22 mouse cellular contexts compared by ENCODE assay signal in genomic region chr5:147783476-147783875, GRCm38 (mm10). TPM values are rescaled to one million over a fixed set of nuclear protein-coding genes. Genes with fewer than 3 reads are reported as not detected.
DNase-seq lines count a peak whose midpoint lies in the region; ATAC-seq lines count a peak whose summit lies in the region.
"Had no signal": no experiment of that assay in that cellular context is flagged by ENCODE, and none has a peak within 500 bp of the region (broad histone marks: within the 10 kb centered on the region; RNA-seq: fewer than 3 reads in every experiment).

No protein-coding gene starts in this region.

- no peak overlapping the region for H3K4me2 ChIP-seq in heart, embryonic 11.5 days

- H3K4me3 ChIP-seq in heart, embryonic 10.5 days: no peak overlapping the region
- H3K4me3 ChIP-seq in heart, embryonic 11.5 days (ENCODE audit: low read depth, low read length): no peak overlapping the region

- peaks cover 18% of the 10 kb centered on the region for H3K4me1 ChIP-seq in heart, embryonic 10.5 days
- peaks cover 11% of the 10 kb centered on the region for H3K4me1 ChIP-seq in heart, embryonic 11.5 days (ENCODE audit: control insufficient read depth, insufficient read depth, low read length)

- ATAC-seq in heart, embryonic 11.5 days (replicated peaks; ENCODE audit: insufficient number of reproducible peaks, low FRiP score, low TSS enrichment): no peak
- ATAC-seq: activated CD4-positive, CD25-positive, alpha-beta regulatory T cell, adult 4 months; CD4-positive, CD25-positive, alpha-beta regulatory T cell, adult 4 months; Patski had no signal

- peak; percentile 9 to 22 for DNase-seq in cerebellum, postnatal 10 days
- DNase-seq in cerebellum, postnatal 36 days: no peak
- DNase-seq in heart, adult 11 months: peak; percentile 54
- no peak for DNase-seq in heart, adult 8-10 months (ENCODE audit: low spot score)
- no peak for DNase-seq in heart, embryonic 10.5 days (ENCODE audit: low spot score)
- peak; percentile 56 for DNase-seq in retina, postnatal 1 day
- no peak for DNase-seq in retina, embryonic 14.5 days (ENCODE audit: low spot score)
- DNase-seq: adrenal gland, adult 2 months; adrenal gland, adult 8-10 months; adrenal gland, postnatal 10 days; adrenal gland, postnatal 14 days; adrenal gland, postnatal 25 days; adrenal gland, postnatal 36 days; B cell, adult 2 months; cerebellum, adult 11 months; cerebellum, adult 11-12 months had no signal

- 0 out of 2 replicates have a peak, but pooled peaks cover 3% of the 10 kb centered on the region for H3K27me3 ChIP-seq in heart, embryonic 10.5 days (ENCODE audit: insufficient read depth, poor library complexity, severe bottlenecking)
- H3K27me3 ChIP-seq in heart, embryonic 11.5 days (ENCODE audit: control insufficient read depth, insufficient read depth, low read length): no peaks in the 10 kb centered on the region
- H3K27me3 ChIP-seq: CH12.LX, Patski had no signal

- H3K9ac ChIP-seq in heart, embryonic 11.5 days (ENCODE audit: low read depth, low read length): no peak overlapping the region

- peak overlapping the region; percentile 32; the same call in 1 of the 2 replicates for H3K27ac ChIP-seq in heart, embryonic 10.5 days
- H3K27ac ChIP-seq in heart, embryonic 11.5 days (ENCODE audit: low read depth, low read length): no peak overlapping the region

- no peaks in the 10 kb centered on the region for H3K9me3 ChIP-seq in heart, embryonic 10.5 days
- H3K9me3 ChIP-seq in heart, embryonic 11.5 days (replicated peaks; ENCODE audit: control insufficient read depth, low read length): no peaks in the 10 kb centered on the region

- no peaks in the 10 kb centered on the region for H3K36me3 ChIP-seq in heart, embryonic 10.5 days
- no peaks in the 10 kb centered on the region for H3K36me3 ChIP-seq in heart, embryonic 11.5 days (ENCODE audit: control insufficient read depth, insufficient read depth, low read length)
- H3K36me3 ChIP-seq: G1E had no signal

- WGBS in heart, embryonic 10.5 days: 60% methylated on average over 4 of the region's 4 CpGs
- WGBS in heart, embryonic 11.5 days (ENCODE audit: insufficient replicate concordance): 60% methylated on average over 4 of the region's 4 CpGs

RNA-seq across cellular contexts. Expression of gene Flt1, which starts 57.7 kb away (rescaled TPM):
- 10 to 100 TPM; 69.6 to 80.3 (median 73.2) TPM for total RNA-seq in heart, adult 8-10 months (2022)
- 20.6 and 21.6 TPM in 2 replicates for polyA plus RNA-seq in heart, embryonic 10.5 days (2016; fragmentation: Nextera tagmentation; extraction: Ambion mirVana)
- polyA plus RNA-seq in heart, embryonic 11.5 days (2014; fragmentation: Nextera tagmentation; extraction: Ambion mirVana): 20.4 and 23.1 TPM in 2 replicates
- polyA plus RNA-seq: activated CD4-positive, CD25-positive, alpha-beta regulatory T cell, adult 4 months had no signal

Comparison
In these comparisons a context has a peak if more than half of its experiments do, and no peak if none do; other contexts are left out.
1. DNase-seq: peak in cerebellum, postnatal 10 days (2 of 2), heart, adult 11 months (single experiment) and retina, postnatal 1 day (single experiment); none in cerebellum, postnatal 36 days (0 of 2), heart, adult 8-10 months (single experiment), heart, embryonic 10.5 days (single experiment) and retina, embryonic 14.5 days (single experiment).